ENCODE assay signal across 36 mouse cellular contexts in genomic region chr2:147988586-147988985, GRCm38 (mm10). TPM values are rescaled to one million over a fixed set of nuclear protein-coding genes. Genes with fewer than 3 reads are reported as not detected.
"Had no signal": no experiment of that assay in that cellular context is flagged by ENCODE, and none has a peak within 500 bp of the region (broad histone marks: within the 10 kb centered on the region; RNA-seq: fewer than 3 reads in every experiment).

No protein-coding gene starts in this region.

- H3K4me2 ChIP-seq: heart, embryonic 11.5 days; heart, embryonic 13.5 days; heart, embryonic 15.5 days; hindbrain, embryonic 13.5 days; hindbrain, embryonic 15.5 days; kidney, embryonic 15.5 days; limb, embryonic 13.5 days; limb, embryonic 15.5 days; liver, embryonic 13.5 days had no signal

- DNase-seq: forebrain, postnatal 0 days; gastrocnemius, postnatal 14 days; gastrocnemius, postnatal 36 days; heart, adult 2 months; heart, postnatal 14 days; heart, postnatal 36 days; kidney, adult 11 months; kidney, adult 9 months; kidney, postnatal 14 days; layer of hippocampus, adult 9-11 months; layer of hippocampus, postnatal 36 days; left cerebral cortex, postnatal 4 days; liver, embryonic 13.5 days had no signal

- H3K4me1 ChIP-seq: heart, embryonic 13.5 days; heart, embryonic 15.5 days; hindbrain, embryonic 15.5 days; limb, embryonic 15.5 days had no signal

- H3K9ac ChIP-seq: forebrain, postnatal 0 days; heart, embryonic 13.5 days; heart, embryonic 15.5 days; hindbrain, embryonic 13.5 days; hindbrain, embryonic 15.5 days; kidney, embryonic 15.5 days; limb, embryonic 13.5 days; limb, embryonic 15.5 days; liver, embryonic 13.5 days had no signal

- H3K36me3 ChIP-seq: heart, embryonic 13.5 days; heart, embryonic 15.5 days; hindbrain, embryonic 13.5 days; hindbrain, embryonic 15.5 days; kidney, embryonic 15.5 days; limb, embryonic 13.5 days; limb, embryonic 15.5 days; liver, embryonic 13.5 days had no signal

- H3K27ac ChIP-seq: heart, adult 2 months; heart, embryonic 13.5 days; heart, embryonic 15.5 days; hindbrain, embryonic 13.5 days; hindbrain, embryonic 15.5 days; hindbrain, postnatal 0 days; kidney, embryonic 15.5 days; kidney, postnatal 0 days; limb, embryonic 13.5 days; limb, embryonic 15.5 days; liver, embryonic 13.5 days had no signal

- ATAC-seq: forebrain, postnatal 0 days; hindbrain, postnatal 0 days; intestine, embryonic 16.5 days had no signal

- H3K4me3 ChIP-seq: heart, adult 2 months; heart, embryonic 13.5 days; heart, embryonic 15.5 days; hindbrain, embryonic 13.5 days; hindbrain, embryonic 15.5 days; kidney, embryonic 15.5 days; limb, embryonic 13.5 days; limb, embryonic 15.5 days; liver, embryonic 13.5 days had no signal

- H3K9me3 ChIP-seq: heart, embryonic 13.5 days; heart, embryonic 15.5 days; hindbrain, embryonic 13.5 days; hindbrain, embryonic 15.5 days; kidney, embryonic 15.5 days; limb, embryonic 13.5 days; limb, embryonic 15.5 days; liver, embryonic 13.5 days had no signal

- H3K27me3 ChIP-seq: heart, embryonic 13.5 days; heart, embryonic 15.5 days; kidney, embryonic 15.5 days; limb, embryonic 13.5 days; limb, embryonic 15.5 days; liver, embryonic 13.5 days had no signal

RNA-seq across cellular contexts. Expression of gene Foxa2, which starts 58.2 kb away (rescaled TPM):
- total RNA-seq: gastrocnemius, adult 18-20 months; gastrocnemius, adult 8-10 months; gastrocnemius, postnatal 14 days; gastrocnemius, postnatal 36 days; heart, adult 2 months; heart, postnatal 14 days; heart, postnatal 36 days; hematopoietic stem cell, adult 5-6 weeks; layer of hippocampus, adult 18-20 months; layer of hippocampus, adult 8-10 months; layer of hippocampus, postnatal 14 days; layer of hippocampus, postnatal 36 days; left cerebral cortex, adult 18-20 months; left cerebral cortex, adult 8-10 months; left cerebral cortex, postnatal 10 days; left cerebral cortex, postnatal 25 days; left cerebral cortex, postnatal 4 days had no signal
- polyA plus RNA-seq: gonadal fat pad, adult 2 months; heart, postnatal 0 days; kidney, postnatal 0 days had no signal
